27 mouse cellular contexts compared by ENCODE assay signal in genomic region chr14:85208383-85208782, GRCm38 (mm10).
"Had no signal": no experiment of that assay in that cellular context is flagged by ENCODE, and none has a peak within 500 bp of the region (broad histone marks: within the 10 kb centered on the region; RNA-seq: fewer than 3 reads in every experiment).

No protein-coding gene starts in this region.

- H3K27ac ChIP-seq: heart, adult 2 months; hindbrain, embryonic 10.5 days; hindbrain, embryonic 12.5 days; hindbrain, embryonic 14.5 days; kidney, embryonic 15.5 days; kidney, postnatal 0 days; limb, embryonic 13.5 days; limb, embryonic 15.5 days; liver, embryonic 12.5 days; liver, embryonic 14.5 days had no signal

- H3K36me3 ChIP-seq: heart, embryonic 12.5 days; hindbrain, embryonic 10.5 days; hindbrain, embryonic 12.5 days; kidney, embryonic 15.5 days; limb, embryonic 13.5 days; limb, embryonic 15.5 days; liver, embryonic 12.5 days had no signal

- H3K4me3 ChIP-seq: heart, adult 2 months; heart, embryonic 12.5 days; hindbrain, embryonic 10.5 days; hindbrain, embryonic 12.5 days; kidney, embryonic 15.5 days; limb, embryonic 13.5 days; limb, embryonic 15.5 days; liver, embryonic 12.5 days had no signal

- H3K27me3 ChIP-seq: heart, embryonic 12.5 days; hindbrain, embryonic 12.5 days; kidney, embryonic 15.5 days; limb, embryonic 13.5 days; limb, embryonic 15.5 days; liver, embryonic 12.5 days had no signal

- H3K4me2 ChIP-seq: heart, embryonic 12.5 days; hindbrain, embryonic 12.5 days; hindbrain, embryonic 14.5 days; kidney, embryonic 15.5 days; limb, embryonic 13.5 days; limb, embryonic 15.5 days; liver, embryonic 12.5 days had no signal

- H3K9ac ChIP-seq: heart, embryonic 12.5 days; hindbrain, embryonic 12.5 days; hindbrain, embryonic 14.5 days; kidney, embryonic 15.5 days; limb, embryonic 13.5 days; limb, embryonic 15.5 days; liver, embryonic 12.5 days; liver, embryonic 14.5 days had no signal

- H3K4me1 ChIP-seq: heart, embryonic 12.5 days; hindbrain, embryonic 10.5 days; hindbrain, embryonic 12.5 days; kidney, embryonic 15.5 days; limb, embryonic 13.5 days; limb, embryonic 15.5 days; liver, embryonic 12.5 days had no signal

- H3K9me3 ChIP-seq: heart, embryonic 12.5 days; hindbrain, embryonic 10.5 days; hindbrain, embryonic 12.5 days; kidney, embryonic 15.5 days; limb, embryonic 13.5 days; limb, embryonic 15.5 days; liver, embryonic 12.5 days had no signal

- DNase-seq: gastrocnemius, postnatal 14 days; gastrocnemius, postnatal 36 days; heart, adult 11 months; heart, adult 2 months; heart, postnatal 10 days; heart, postnatal 4 days; kidney, adult 11 months; kidney, adult 2 months; kidney, adult 9 months; kidney, postnatal 14 days; kidney, postnatal 36 days; layer of hippocampus, adult 9-11 months; layer of hippocampus, postnatal 36 days; left cerebral cortex, postnatal 4 days had no signal

- ATAC-seq: hindbrain, embryonic 16.5 days; inflammation-experienced regulatory T-cells, adult 6 months; intestine, embryonic 16.5 days; liver, embryonic 12.5 days had no signal
